Mouse (Mus musculus): ENCODE measurements at regions not wholly inside any gene's neighbourhood (a gene's known extent, or its start where the extent isn't known, plus 50 kb on each side); places are given as distances from the start of the nearest gene placed in this dataset.
"Not testable (repeated sequence)": the region's sequence is repeated elsewhere in the genome, so short reads cannot be mapped to it uniquely, and the experiment has no call there.

- no peak for DNase-seq (ENCODE audit: low read depth)
Measured at GRCm38 (mm10) chr3:57963965-57964364, 116.1 kb upstream of the Pfn2 start.

DNA sequence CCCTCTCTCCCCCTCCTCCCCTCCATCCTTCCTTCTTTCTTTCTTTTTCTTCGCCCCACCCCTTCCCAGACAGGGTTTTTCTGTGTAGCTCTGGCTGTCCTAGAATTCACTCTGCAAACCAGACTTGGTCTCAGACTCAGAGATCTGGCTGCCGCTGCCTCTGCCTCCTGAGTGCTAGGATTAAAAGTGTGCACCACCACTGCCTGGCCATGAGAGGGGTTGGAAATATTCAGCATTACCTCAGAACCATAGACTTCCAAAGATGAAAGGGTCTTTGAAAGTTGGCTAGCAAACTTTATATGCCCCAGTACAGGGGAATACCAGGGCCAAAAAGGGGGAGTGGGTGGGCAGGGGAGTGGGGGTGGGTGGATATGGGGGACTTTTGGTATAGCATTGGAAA, 122.7 kb upstream of the Pfn2 start:
- DNase-seq (ENCODE audit: low read depth), result not testable (repeated sequence)

DNA sequence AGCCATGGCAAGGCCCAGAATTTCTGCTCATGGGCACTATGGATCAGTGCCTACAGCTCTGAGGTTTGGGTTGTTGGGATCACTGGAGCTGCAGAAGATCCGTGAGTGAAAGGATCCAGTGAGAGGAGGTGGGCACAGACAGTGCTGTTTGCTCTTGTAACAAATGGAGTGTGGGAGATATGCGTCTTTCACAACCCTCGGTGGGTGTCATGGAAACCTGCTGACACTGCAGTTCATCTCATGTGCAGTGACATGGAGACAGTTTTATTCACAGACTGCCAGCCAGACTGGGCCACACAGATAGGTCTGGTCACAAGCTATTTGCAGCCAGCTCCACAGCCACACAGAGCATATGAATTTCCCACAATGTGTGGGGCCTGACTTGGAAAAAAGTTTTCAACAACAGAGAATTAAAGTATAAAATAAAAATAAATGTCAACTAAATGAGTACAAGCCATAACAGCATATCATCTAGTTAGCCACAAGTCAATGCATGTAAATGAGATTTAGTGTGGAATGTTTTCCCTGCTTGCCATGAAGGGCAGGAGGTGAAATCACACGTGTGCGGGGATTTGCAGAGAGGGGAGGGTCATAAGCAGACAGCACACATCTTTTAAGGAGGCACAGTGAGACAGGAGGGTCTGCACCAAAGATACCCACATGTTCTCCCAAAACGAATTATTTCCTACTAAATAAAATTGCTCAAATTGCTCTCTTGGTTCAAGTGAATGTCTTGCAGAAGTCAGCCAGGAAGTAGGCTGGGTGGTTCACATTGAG, 124.8 kb upstream of the Pfn2 start:
- no peak for DNase-seq (ENCODE audit: low read depth)

DNA sequence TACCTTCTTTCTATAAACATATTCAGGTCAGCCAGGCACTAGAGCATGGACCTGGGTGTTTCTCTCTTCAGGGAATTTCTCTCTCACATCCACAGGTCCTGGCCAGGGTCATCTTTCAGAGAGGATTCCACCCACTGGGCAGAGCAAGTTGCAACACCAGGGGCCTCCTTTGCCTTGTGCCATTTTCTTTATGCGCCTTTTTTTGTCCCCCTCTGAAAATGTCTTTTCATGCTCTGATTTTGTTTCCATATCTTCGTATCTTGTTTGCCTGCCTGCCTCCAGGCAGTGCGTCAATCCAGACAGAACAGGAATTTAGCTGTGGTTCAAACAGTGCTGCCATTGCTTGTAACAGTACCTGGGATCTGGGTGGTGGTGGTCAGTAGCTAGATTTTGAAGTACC, 125.7 kb upstream of the Pfn2 start:
- no peak for DNase-seq (ENCODE audit: low read depth)

GRCm38 (mm10) chr3:57975379-57975778, 127.5 kb upstream of the Pfn2 start:
- no peak for DNase-seq (ENCODE audit: low read depth)

- DNase-seq (ENCODE audit: low read depth), result no peak
Measured at GRCm38 (mm10) chr3:57976640-57977229, 128.9 kb upstream of the Pfn2 start.

- no peak for DNase-seq (ENCODE audit: low read depth)
Measured at GRCm38 (mm10) chr3:57988175-57988574, 140.3 kb upstream of the Pfn2 start.

- no peak for DNase-seq (ENCODE audit: low read depth)
Measured at GRCm38 (mm10) chr3:57990738-57991137, 142.9 kb upstream of the Pfn2 start.

- DNase-seq (ENCODE audit: low read depth), result no peak
Measured at GRCm38 (mm10) chr3:57998121-57999102, 150.5 kb upstream of the Pfn2 start.

DNA sequence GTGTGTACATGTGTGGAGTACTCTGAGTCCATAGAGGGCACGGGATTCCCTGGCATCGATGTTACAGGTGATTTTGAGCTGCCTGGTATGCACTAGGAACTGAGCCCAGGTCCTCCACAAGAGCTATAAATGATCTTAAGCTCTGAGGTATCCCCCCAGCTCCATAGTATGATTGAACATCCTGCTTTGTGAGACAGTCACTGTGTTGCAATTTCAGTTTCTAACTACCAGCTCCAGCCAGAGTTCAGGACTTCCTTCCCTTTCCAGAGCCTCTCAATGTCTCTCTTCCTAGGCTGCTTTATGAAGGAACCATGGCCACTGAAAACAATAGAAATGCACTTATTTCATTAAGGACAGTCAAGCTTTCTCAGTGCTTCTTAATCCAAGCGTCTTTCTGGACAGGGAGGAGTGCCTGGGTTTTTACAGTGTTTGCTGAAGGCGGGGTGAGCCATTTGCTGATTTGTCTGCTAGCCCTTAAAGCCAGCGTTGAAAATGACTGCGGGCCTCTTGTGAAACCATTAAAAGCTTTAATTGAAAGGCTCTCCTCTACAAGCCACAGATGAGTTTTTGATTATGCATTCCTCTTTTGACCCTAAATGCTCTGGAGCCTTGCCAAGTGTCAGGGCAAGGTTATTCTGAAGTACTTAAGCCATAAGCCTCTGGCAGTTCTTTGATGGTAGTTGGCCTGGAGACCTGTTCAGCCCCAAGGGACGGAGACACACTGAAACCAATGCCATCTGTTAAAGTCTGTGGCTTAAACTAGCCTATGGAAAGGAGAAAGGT, 155.1 kb upstream of the Pfn2 start:
- no peak for DNase-seq (ENCODE audit: low read depth)

DNA sequence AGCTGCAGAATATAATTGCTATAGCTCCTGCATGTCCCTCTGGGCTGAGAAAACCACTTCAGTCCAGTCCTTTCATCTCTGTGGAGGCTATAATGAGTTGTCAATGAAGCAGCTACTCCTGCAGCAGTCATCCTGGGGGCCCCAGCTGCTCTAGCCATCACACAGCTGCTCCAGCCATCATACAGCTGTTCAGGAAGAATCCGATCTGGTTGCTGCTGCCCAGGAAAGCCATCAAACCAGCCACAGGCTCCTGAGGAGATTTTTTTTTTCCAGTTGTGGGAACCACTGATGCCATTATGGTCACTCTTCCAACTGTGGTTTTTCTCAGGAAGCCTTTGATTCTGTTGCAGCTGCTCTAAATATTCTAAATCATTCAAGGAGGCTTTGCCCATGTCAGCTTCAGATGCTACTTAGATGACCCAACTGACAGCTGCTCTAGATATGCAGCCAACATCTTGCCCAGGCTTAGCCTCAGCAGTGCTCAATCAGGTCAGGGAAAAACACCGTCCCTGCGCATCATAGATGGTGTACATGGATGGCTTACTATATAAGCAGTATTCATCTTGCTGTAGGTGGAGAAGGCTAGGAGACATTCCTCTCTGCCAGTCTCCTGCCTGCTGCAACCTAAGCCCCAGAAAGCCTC, 177.0 kb upstream of the Pfn2 start:
- DNase-seq (ENCODE audit: low read depth), result no peak

GRCm38 (mm10) chr3:58049618-58050017, 201.7 kb upstream of the Pfn2 start:
- no peak for DNase-seq (ENCODE audit: low read depth)

DNA sequence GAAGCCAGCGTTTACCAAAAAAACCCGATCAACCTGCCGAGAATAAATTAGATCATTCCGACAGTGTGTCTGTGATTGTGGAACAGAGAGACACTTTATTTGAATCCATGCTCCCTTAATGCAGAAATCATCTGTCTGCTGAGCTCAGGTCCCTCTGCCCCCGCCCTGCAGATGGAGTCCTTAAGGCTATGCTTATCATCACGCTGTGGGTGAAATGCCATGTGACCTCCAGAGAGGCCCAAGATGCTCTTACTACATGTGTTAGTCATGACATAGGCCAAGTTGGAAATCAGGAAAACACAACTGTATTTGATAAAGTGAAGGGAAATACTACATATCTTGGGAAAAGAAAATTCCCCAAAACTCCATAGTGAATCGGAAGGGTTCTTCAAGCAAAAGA, 206.8 kb upstream of the Pfn2 start:
- DNase-seq (ENCODE audit: low read depth), result no peak

DNA sequence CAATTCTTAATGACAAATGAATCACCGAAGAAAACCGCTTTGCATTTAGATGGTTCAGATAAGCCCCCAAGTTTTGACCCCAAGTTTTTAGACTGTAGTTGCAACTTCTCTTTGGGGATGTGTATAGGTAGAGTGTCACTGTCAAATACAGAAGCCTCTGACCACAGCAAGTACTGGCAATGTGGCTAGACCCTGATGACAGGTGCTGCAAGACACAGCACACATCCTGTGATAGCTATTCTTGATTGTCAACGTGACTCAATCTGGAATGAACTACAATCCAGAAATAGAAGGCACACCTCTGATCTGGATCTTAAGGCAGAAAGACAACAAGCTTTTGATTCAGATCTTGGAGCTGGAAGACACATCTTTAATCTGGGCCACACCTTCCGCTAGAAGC, 207.3 kb upstream of the Pfn2 start:
- no peak for DNase-seq (ENCODE audit: low read depth)

DNA sequence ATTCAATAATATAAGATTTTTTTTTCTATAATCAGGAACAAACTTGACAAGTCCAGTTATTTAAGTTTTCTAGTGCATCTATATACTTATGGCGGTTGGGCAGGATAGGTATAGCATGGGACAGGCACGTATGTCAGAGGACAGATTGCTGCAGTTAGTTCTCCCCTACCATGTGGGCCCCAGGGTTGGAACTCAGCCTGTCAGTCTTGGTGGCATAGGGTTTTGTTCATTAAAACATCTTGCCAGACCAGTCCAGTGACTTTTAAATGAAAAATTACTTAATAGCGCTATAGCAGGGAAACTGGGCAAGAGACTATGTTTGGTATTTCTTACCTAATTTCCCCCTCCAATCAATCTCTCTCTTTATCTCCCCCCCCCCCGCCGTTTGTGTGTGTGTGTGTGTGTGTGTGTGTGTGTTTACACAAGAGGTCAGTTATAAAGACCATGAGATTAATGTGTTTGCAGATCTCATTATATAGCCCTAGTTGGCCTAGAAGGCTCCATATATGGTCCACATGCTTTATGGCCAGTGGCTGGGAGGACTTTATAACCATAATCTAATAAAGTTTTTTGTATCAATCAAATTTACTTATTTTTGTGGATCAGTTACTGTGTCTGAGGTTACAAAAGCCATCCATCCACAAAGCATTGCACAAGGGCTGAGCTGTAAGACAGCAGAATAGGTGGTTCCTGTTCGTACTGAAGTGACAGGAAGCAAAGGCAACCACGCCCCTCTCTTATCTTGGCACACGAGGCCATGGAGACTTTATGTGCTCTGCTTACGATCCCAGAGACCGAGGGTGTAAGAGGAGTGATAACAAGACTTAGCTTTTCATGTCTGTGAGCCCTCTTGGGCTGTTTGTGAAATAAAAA, 208.5 kb upstream of the Pfn2 start:
- peak; percentile 78 for DNase-seq (ENCODE audit: low read depth)

GRCm38 (mm10) chr3:58057064-58057396, 209.2 kb upstream of the Pfn2 start:
- DNase-seq (ENCODE audit: low read depth), result no peak

- no peak for DNase-seq (ENCODE audit: low read depth)
Measured at GRCm38 (mm10) chr3:58058134-58058533, 210.3 kb upstream of the Pfn2 start.

GRCm38 (mm10) chr3:58063852-58064549, 216.1 kb upstream of the Pfn2 start:
- no peak for DNase-seq (ENCODE audit: low read depth)

GRCm38 (mm10) chr3:58071574-58071973, 223.7 kb upstream of the Pfn2 start:
- no peak for DNase-seq (ENCODE audit: low read depth)

All from 416B (cell line).